Mouse (Mus musculus): ENCODE measurements around the gene Kank4. TPM values are rescaled to one million over a fixed set of nuclear protein-coding genes. Genes with fewer than 3 reads are reported as not detected.
"Not testable (repeated sequence)": the region's sequence is repeated elsewhere in the genome, so short reads cannot be mapped to it uniquely, and the experiment has no call there.

The Kank4 gene
- polyA plus RNA-seq, 1 experiment: not detected

DNA sequence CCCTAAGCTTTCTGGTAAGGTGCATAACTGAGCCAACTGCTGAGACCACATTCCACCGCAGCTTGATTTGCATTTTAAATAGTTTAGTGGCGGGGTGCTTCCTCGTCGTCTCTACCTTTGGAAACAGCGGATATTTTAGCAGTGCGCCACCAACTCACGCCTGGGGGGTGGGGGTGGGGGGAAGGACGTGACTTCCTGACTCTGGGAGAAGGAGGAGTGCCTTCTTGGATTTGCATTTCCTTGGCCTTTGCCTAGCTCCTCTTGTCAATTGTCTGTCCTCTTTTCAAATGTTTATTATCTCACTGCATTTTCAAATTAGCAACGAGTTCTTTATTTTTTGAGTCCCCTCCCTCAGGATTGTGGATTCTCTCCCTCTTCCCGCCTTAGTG, 89.4 kb downstream of the Kank4 start:
- 11% methylated on average over 10 of the region's 10 CpGs for WGBS
- Histone ChIP-seq H3K27ac (ENCODE audit: insufficient read depth, low read depth, low read length) (no peak overlapping the region), H3K4me1 (ENCODE audit: control insufficient read depth, insufficient read depth, low read length) (peaks cover 10% of the 10 kb centered on the region), H3K4me3 (ENCODE audit: insufficient read depth, low read depth, low read length) (no peak overlapping the region)
- TF ChIP-seq CTCF (IDR thresholded peaks at IDR 0.05; ENCODE audit: insufficient read depth, low read depth, low read length) (no peak), POLR2A (IDR thresholded peaks at IDR 0.05; ENCODE audit: insufficient read depth, low read depth, low read length) (no peak)

DNA sequence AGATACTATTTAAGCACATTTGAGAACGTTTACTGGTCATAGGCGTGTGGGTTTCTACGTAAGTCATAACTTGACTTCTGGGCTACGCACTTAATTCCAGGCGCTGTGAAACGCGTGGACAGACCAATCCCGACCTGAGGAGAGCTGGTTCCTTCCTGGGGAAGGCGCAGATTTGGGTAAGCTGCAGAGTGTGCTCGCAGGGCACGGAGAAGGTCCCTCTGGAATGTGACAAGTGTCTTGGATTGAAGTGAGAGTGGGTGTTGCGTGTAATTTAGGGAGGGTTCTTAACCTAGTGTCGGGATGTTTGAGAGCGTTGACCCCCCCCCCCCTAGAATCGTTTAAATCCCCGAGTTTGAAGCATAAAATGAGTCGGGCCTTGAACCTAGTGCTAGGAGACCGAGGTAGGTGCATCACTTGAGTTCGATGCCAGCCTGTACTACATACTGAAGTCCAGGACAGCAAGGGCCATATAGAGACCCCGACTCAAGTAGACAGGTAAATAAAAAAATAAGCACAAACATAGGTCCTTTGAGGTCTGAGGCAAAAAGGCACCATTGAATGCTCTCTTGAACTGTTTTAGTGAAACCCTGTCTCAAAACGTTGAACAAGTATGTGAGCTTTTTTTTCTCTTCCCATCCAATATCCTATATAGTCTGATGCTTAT, 89.9 kb downstream of the Kank4 start:
- TF ChIP-seq POLR2A (IDR thresholded peaks at IDR 0.05; ENCODE audit: insufficient read depth, low read depth, low read length): no peak
- no peak for TF ChIP-seq CTCF (IDR thresholded peaks at IDR 0.05; ENCODE audit: insufficient read depth, low read depth, low read length)

DNA sequence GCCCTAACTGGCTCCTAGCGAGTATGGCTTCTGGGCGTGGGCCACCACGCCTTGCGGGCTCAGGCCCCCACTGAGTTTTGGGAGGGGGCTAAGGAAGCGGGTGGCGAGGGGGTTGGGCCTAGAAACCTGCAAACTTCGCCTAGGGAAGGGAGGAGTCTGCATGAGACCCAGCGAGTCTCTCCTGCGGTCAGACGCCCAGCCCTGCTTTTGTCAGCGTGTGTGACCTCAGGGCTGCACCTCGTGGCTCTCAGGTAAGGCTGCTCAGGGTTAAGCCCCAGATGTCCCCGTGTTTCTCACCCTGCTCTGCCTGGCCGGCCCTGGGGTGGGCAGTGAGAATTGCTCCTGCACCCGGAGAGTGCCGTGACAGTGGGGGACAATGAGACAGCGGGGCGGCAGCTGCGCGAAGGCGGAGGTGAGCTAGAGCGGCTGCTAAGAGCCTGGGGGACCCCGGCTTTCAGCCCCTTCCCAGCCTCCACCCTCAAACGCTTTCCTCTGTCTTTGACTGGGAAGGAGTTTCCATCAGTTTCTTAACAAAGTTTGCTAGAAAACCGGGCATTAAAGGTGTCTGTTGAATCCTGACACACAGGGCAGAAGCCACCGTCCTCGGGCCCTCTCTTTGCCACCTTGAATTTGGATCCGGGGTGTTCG, 90.6 kb downstream of the Kank4 start, which contains the start of gene L1td1:
TSS of gene L1td1 (plus strand) at position 145 of the 648 bp plus-strand sequence.
- no peak for TF ChIP-seq POLR2A (IDR thresholded peaks at IDR 0.05; ENCODE audit: insufficient read depth, low read depth, low read length)
- TF ChIP-seq CTCF (IDR thresholded peaks at IDR 0.05; ENCODE audit: insufficient read depth, low read depth, low read length): no peak
- Histone ChIP-seq H3K4me3 (ENCODE audit: insufficient read depth, low read depth, low read length) (no peak within 1 kb of the TSS), H3K27ac (ENCODE audit: insufficient read depth, low read depth, low read length) (no peak within 1 kb of the TSS), H3K4me1 (ENCODE audit: control insufficient read depth, insufficient read depth, low read length) (peaks cover 10% of the 10 kb centered on the region)
- 20% methylated on average over 29 of the region's 29 CpGs for WGBS

More for the DNA sequence above, 89.9 kb downstream of the Kank4 start:
- Histone ChIP-seq H3K4me1 (ENCODE audit: control insufficient read depth, insufficient read depth, low read length) (peaks cover 10% of the 10 kb centered on the region), H3K4me3 (ENCODE audit: insufficient read depth, low read depth, low read length) (no peak overlapping the region), H3K27ac (ENCODE audit: insufficient read depth, low read depth, low read length) (no peak overlapping the region)
- WGBS: 17% methylated on average over 21 of the region's 21 CpGs

- Histone ChIP-seq H3K27ac (ENCODE audit: insufficient read depth, low read depth, low read length) (no peak overlapping the region), H3K4me1 (ENCODE audit: control insufficient read depth, insufficient read depth, low read length) (peaks cover 10% of the 10 kb centered on the region), H3K4me3 (ENCODE audit: insufficient read depth, low read depth, low read length) (no peak overlapping the region)
- TF ChIP-seq POLR2A (IDR thresholded peaks at IDR 0.05; ENCODE audit: insufficient read depth, low read depth, low read length) (no peak), CTCF (IDR thresholded peaks at IDR 0.05; ENCODE audit: insufficient read depth, low read depth, low read length) (no peak)
- WGBS: 42% methylated on average over 4 of the region's 4 CpGs
Observed at GRCm38 (mm10) chr4:98725439-98725838, 91.9 kb downstream of the Kank4 start.

DNA sequence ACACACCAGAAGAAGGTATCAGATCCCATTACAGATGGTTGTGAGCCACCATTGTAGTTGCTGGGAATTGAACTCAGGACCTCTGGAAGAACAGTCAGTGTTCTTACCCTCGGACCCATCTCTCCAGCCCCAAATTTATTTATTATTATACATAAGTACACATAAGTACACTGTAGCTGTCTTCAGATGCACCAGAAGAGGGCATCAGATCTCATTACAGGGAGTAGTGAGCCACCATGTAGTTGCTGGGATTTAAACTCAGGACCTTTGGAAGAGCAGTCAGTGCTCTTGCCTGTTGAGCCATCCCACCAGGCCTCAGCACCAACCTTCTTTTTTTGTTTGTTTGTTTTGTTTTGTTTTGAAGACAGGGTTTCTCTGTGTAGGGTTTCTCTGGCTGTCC, 92.7 kb downstream of the Kank4 start:
- H3K4me1 ChIP-seq (ENCODE audit: control insufficient read depth, insufficient read depth, low read length): peaks cover 10% of the 10 kb centered on the region
- 88% methylated on average over 1 of the region's 1 CpGs for WGBS
- H3K27ac ChIP-seq (ENCODE audit: insufficient read depth, low read depth, low read length); H3K4me3 ChIP-seq (ENCODE audit: insufficient read depth, low read depth, low read length): not testable (repeated sequence)

DNA sequence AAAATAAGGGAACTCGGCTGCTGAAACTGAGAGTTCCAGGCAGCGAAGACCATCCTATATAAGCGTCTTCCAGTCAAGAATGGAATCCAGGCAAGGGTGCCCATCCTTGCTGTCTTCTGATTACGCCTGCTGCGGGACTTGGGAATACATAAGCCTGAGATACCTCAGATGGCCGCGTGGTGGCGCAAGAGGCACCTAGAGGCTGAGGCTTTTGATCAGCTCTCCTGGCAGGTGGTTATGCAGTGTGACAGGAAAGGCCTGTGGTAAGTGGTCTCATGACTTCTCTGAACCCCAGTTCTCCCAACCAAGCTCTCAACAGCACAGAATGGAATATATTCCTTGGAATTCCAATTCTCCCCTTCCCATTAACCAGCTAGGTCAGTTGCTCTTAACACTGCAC, 94.9 kb downstream of the Kank4 start:
- 24% methylated on average over 8 of the region's 8 CpGs for WGBS
- Histone ChIP-seq H3K4me1 (ENCODE audit: control insufficient read depth, insufficient read depth, low read length) (peaks cover 10% of the 10 kb centered on the region), H3K27ac (ENCODE audit: insufficient read depth, low read depth, low read length) (no peak overlapping the region), H3K4me3 (ENCODE audit: insufficient read depth, low read depth, low read length) (no peak overlapping the region)
- TF ChIP-seq CTCF (IDR thresholded peaks at IDR 0.05; ENCODE audit: insufficient read depth, low read depth, low read length): peak; percentile 71; the same call in 1 of the 2 replicates
- no peak for TF ChIP-seq POLR2A (IDR thresholded peaks at IDR 0.05; ENCODE audit: insufficient read depth, low read depth, low read length)

GRCm38 (mm10) chr4:98718547-98718917, 98.8 kb downstream of the Kank4 start:
- no peak for TF ChIP-seq CTCF (IDR thresholded peaks at IDR 0.05; ENCODE audit: insufficient read depth, low read depth, low read length)
- TF ChIP-seq POLR2A (IDR thresholded peaks at IDR 0.05; ENCODE audit: insufficient read depth, low read depth, low read length): no peak
- 85% methylated on average over 10 of the region's 10 CpGs for WGBS
- H3K4me1 ChIP-seq (ENCODE audit: control insufficient read depth, insufficient read depth, low read length): peaks cover 2% of the 10 kb centered on the region; the same call in 1 of the 2 replicates
- H3K4me3 ChIP-seq (ENCODE audit: insufficient read depth, low read depth, low read length): no peak overlapping the region
- H3K27ac ChIP-seq (ENCODE audit: insufficient read depth, low read depth, low read length): no peak overlapping the region

- WGBS: 53% methylated on average over 17 of the region's 17 CpGs
- no peak overlapping the region for H3K27ac ChIP-seq (ENCODE audit: insufficient read depth, low read depth, low read length)
Observed at GRCm38 (mm10) chr4:98717735-98718546, 99.4 kb downstream of the Kank4 start.

GRCm38 (mm10) chr4:98710891-98711290, 106.4 kb downstream of the Kank4 start:
- WGBS: 99% methylated on average over 8 of the region's 8 CpGs
- Histone ChIP-seq H3K4me3 (ENCODE audit: insufficient read depth, low read depth, low read length) (no peak overlapping the region), H3K4me1 (ENCODE audit: control insufficient read depth, insufficient read depth, low read length) (no peaks in the 10 kb centered on the region), H3K27ac (ENCODE audit: insufficient read depth, low read depth, low read length) (no peak overlapping the region)
- no peak for TF ChIP-seq POLR2A (IDR thresholded peaks at IDR 0.05; ENCODE audit: insufficient read depth, low read depth, low read length)
- TF ChIP-seq CTCF (IDR thresholded peaks at IDR 0.05; ENCODE audit: insufficient read depth, low read depth, low read length): no peak

More at GRCm38 (mm10) chr4:98717735-98718546, 99.4 kb downstream of the Kank4 start:
- Histone ChIP-seq H3K4me3 (ENCODE audit: insufficient read depth, low read depth, low read length) (no peak overlapping the region), H3K4me1 (ENCODE audit: control insufficient read depth, insufficient read depth, low read length) (peaks cover 2% of the 10 kb centered on the region; the same call in 1 of the 2 replicates)
- TF ChIP-seq CTCF (IDR thresholded peaks at IDR 0.05; ENCODE audit: insufficient read depth, low read depth, low read length) (no peak), POLR2A (IDR thresholded peaks at IDR 0.05; ENCODE audit: insufficient read depth, low read depth, low read length) (no peak)

Other genes with a start within 250 kb of the Kank4 start
- gene L1td1, start 90.8 kb downstream of the Kank4 start, polyA plus RNA-seq (2012; ENCODE audit: insufficient read depth, insufficient read length, low replicate concordance, missing spikeins): not detected in 2 replicates
- not detected in 2 replicates for gene I0C0044D17Rik, start 6.3 kb upstream of the Kank4 start, polyA plus RNA-seq (2012; ENCODE audit: insufficient read depth, insufficient read length, low replicate concordance, missing spikeins)
- gene Usp1, start 106.3 kb upstream of the Kank4 start, polyA plus RNA-seq (2012; ENCODE audit: insufficient read depth, insufficient read length, low replicate concordance, missing spikeins): 86.3 TPM in 1 of 2 replicates, not detected in the other
- gene Angptl3, start 213.4 kb upstream of the Kank4 start, polyA plus RNA-seq (2012; ENCODE audit: insufficient read depth, insufficient read length, low replicate concordance, missing spikeins): not detected in 2 replicates